Mouse (Mus musculus): ENCODE results near the gene Hist2h3b. TPM values are rescaled to one million over a fixed set of nuclear protein-coding genes. Genes with fewer than 3 reads are reported as not detected.

Gene Hist2h3b
- total RNA-seq (2012; rRNA removed) (1,287 and 1,421 TPM in 2 replicates), total RNA-seq (2014; rRNA removed) (18.3 and 39.4 TPM in 2 replicates), polyA plus RNA-seq (2012; ENCODE audit: insufficient read length, low read depth) (7.2 and 12.1 TPM in 2 replicates)

DNA sequence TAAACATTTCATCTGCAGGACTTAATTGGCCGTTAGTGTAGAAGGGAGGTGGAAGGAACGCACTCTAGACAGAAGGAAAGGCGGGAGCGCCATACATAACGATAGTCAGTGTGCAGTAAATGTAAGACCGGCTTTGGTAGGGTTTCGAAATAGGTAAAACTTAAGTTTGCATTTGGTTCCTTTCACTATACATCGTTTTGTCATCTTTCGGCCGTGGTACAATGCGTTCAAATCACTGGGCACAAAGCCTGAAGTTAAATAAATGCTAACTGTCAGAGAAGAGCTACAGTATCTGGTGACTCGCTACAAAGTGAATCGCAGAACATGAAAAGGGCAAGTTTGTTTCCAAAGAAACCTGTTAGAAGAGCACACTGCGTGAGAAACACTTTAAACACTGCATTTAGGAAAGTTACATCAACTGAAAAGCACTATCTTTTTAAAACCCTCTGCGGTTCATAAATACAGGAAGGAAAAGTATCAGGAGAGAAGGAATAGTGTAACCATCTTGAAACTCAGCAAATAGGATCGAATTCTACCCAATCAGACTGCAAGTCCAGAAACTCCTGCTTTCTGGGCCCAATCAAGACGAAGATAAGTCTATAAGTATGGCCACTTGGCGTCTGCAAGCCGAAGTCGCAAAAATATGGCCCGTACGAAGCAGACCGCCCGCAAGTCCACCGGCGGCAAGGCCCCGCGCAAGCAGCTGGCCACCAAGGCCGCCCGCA, at the start of gene Hist2h3b:
Hist2h3b (plus strand) TSS at position 604 of the 725 bp plus-strand sequence.
- no peaks in the 10 kb centered on the region for H3K27me3 ChIP-seq (replicated peaks)
- H3K79me2 ChIP-seq (replicated peaks; ENCODE audit: control insufficient read depth, extremely low read depth, insufficient read depth, poor library complexity, severe bottlenecking) = 0 out of 2 replicates have a peak, but pooled peaks cover 10% of the 10 kb centered on the region
- dilution Hi-C loops (cut with MboI; ENCODE audit: extremely low pct_ligation_motif_present, extremely low pct_unique_long_range_greater_than_20kb, low sequenced_read_pairs) (no loop called here), in situ Hi-C loops (cut with MboI; ENCODE audit: low pct_ligation_motif_present, low pct_unique_long_range_greater_than_20kb, low sequenced_read_pairs) (no loop called here)
- H3K4me2 ChIP-seq (ENCODE audit: insufficient read depth, low read depth, poor library complexity, severe bottlenecking) = peak within 1 kb of the TSS; percentile 83
- H3K27ac ChIP-seq (ENCODE audit: insufficient read depth, low read depth) = peak within 1 kb of the TSS; percentile 98
- H3K9ac ChIP-seq (ENCODE audit: insufficient read depth, low read depth) = peak within 1 kb of the TSS; percentile 98
- no peaks in the 10 kb centered on the region for H3K9me3 ChIP-seq (replicated peaks; ENCODE audit: low read length)
- H3K4me3 ChIP-seq (replicated peaks in 1 of 3; ENCODE audit: low read depth in 2 of 3, low read length in 2 of 3, poor library complexity in 1 of 3) = peak within 1 kb of the TSS; percentile 49 to 69 (median 65)
- H3K36me3 ChIP-seq (replicated peaks in 1 of 2; ENCODE audit: control insufficient read depth in 1 of 2, insufficient read depth in 1 of 2, low read length in 1 of 2) = no peaks in the 10 kb centered on the region
- peak; percentile 98 for TF ChIP-seq TBP (conservative IDR thresholded peaks at IDR 0.05; ENCODE audit: low read depth, low read length)
- TF ChIP-seq MEF2A (IDR thresholded peaks at IDR 0.05; ENCODE audit: borderline replicate concordance, low read depth, low read length) = no peak
- TF ChIP-seq NELFE (IDR thresholded peaks at IDR 0.05; ENCODE audit: low read depth, low read length) = peak; percentile 95
- no peak for TF ChIP-seq USF1 (IDR thresholded peaks at IDR 0.05; ENCODE audit: low read depth, low read length)
- peak; percentile 95 for TF ChIP-seq POLR2A (IDR thresholded peaks at IDR 0.05; ENCODE audit: low read depth, low read length)
- TF ChIP-seq MAX (IDR thresholded peaks at IDR 0.05; ENCODE audit: low read length) = 0 out of 2 replicates have a peak, but pooled peaks have one; percentile 19
- TF ChIP-seq CHD2 (IDR thresholded peaks at IDR 0.05; ENCODE audit: low read length) = peak; percentile 57; the same call in 1 of the 2 replicates
- no peak for TF ChIP-seq ZNF384 (IDR thresholded peaks at IDR 0.05; ENCODE audit: low read depth, low read length)
- no peak for TF ChIP-seq KAT2A (IDR thresholded peaks at IDR 0.05; ENCODE audit: insufficient replicate concordance, low read length)
- no peak; the same call in 1 of the 2 replicates for TF ChIP-seq HCFC1 (IDR thresholded peaks at IDR 0.05; ENCODE audit: low read depth, low read length)
- no peak for TF ChIP-seq ZC3H11A (IDR thresholded peaks at IDR 0.05; ENCODE audit: low read depth, low read length)
- TF ChIP-seq MAFK (IDR thresholded peaks at IDR 0.05; ENCODE audit: insufficient replicate concordance, low read length) = 0 out of 2 replicates have a peak, but pooled peaks have one; percentile 31
- TF ChIP-seq MYC (IDR thresholded peaks at IDR 0.05; ENCODE audit: low read depth, low read length) = 0 out of 2 replicates have a peak, but pooled peaks have one; percentile 44
- no peak for TF ChIP-seq RAD21 (IDR thresholded peaks at IDR 0.05; ENCODE audit: low read depth, low read length)
- 0 out of 2 replicates have a peak, but pooled peaks have one; percentile 10 for TF ChIP-seq NRF1 (IDR thresholded peaks at IDR 0.05; ENCODE audit: low read depth, low read length)
- TF ChIP-seq PAX5 (IDR thresholded peaks at IDR 0.05; ENCODE audit: low read length) = no peak
- peak; percentile 91 for TF ChIP-seq ZMIZ1 (IDR thresholded peaks at IDR 0.05; ENCODE audit: low read depth, low read length)
- TF ChIP-seq USF2 (conservative IDR thresholded peaks at IDR 0.05; ENCODE audit: low read depth, low read length) = no peak
- TF ChIP-seq ETS1 (conservative IDR thresholded peaks at IDR 0.05; ENCODE audit: low read depth, low read length) = no peak
- no peak for TF ChIP-seq BHLHE40 (IDR thresholded peaks at IDR 0.05; ENCODE audit: low read depth, low read length)
- TF ChIP-seq E2F4 (IDR thresholded peaks at IDR 0.05; ENCODE audit: insufficient replicate concordance, low read depth, low read length) = no peak
- TF ChIP-seq SMC3 (IDR thresholded peaks at IDR 0.05; ENCODE audit: low read depth, low read length) = no peak
- no peak for TF ChIP-seq CTCF (conservative IDR thresholded peaks at IDR 0.05 in 1 of 2, IDR thresholded peaks at IDR 0.05 in 1 of 2; ENCODE audit: low read depth in 2 of 2, low read length in 2 of 2)
- 0 out of 2 replicates have a peak, but pooled peaks have one; percentile 34 for TF ChIP-seq ELF1 (IDR thresholded peaks at IDR 0.05; ENCODE audit: low read depth, low read length)
- no peak for TF ChIP-seq JUN (IDR thresholded peaks at IDR 0.05; ENCODE audit: insufficient read depth, low read depth, low read length)
- TF ChIP-seq TCF12 (IDR thresholded peaks at IDR 0.05; ENCODE audit: low read depth, low read length) = peak; percentile 85
- peak; percentile 88; the same call in 1 of the 2 replicates for TF ChIP-seq CHD1 (IDR thresholded peaks at IDR 0.05; ENCODE audit: low read depth, low read length)
- peak; percentile 55; the same call in 1 of the 2 replicates for TF ChIP-seq MXI1 (IDR thresholded peaks at IDR 0.05; ENCODE audit: low read depth, low read length)
- TF ChIP-seq MAZ (IDR thresholded peaks at IDR 0.05; ENCODE audit: low read depth, low read length) = no peak
- no peak for TF ChIP-seq ZKSCAN1 (IDR thresholded peaks at IDR 0.05; ENCODE audit: borderline replicate concordance, low read depth, low read length)
- TF ChIP-seq GABPA (IDR thresholded peaks at IDR 0.05; ENCODE audit: insufficient replicate concordance, low read depth, low read length) = no peak
- TF ChIP-seq SIN3A (IDR thresholded peaks at IDR 0.05; ENCODE audit: low read length) = peak; percentile 78
- TF ChIP-seq RCOR1 (conservative IDR thresholded peaks at IDR 0.05; ENCODE audit: low read depth, low read length) = no peak
- TF ChIP-seq JUND (conservative IDR thresholded peaks at IDR 0.05; ENCODE audit: low read depth, low read length) = no peak
- peak; percentile 94 for TF ChIP-seq POLR2AphosphoS2 (IDR thresholded peaks at IDR 0.05; ENCODE audit: low read depth, low read length)
- no peak for TF ChIP-seq UBTF (IDR thresholded peaks at IDR 0.05; ENCODE audit: low read depth, low read length)
- TF ChIP-seq EP300 (IDR thresholded peaks at IDR 0.05; ENCODE audit: low read length) = no peak
- TF ChIP-seq IRF4 (IDR thresholded peaks at IDR 0.05; ENCODE audit: low read depth, low read length) = 0 out of 2 replicates have a peak, but pooled peaks have one; percentile 15
- DNase-seq (ENCODE audit: extremely low read depth) = peak; percentile 85
- H3K4me1 ChIP-seq (ENCODE audit: control insufficient read depth in 1 of 2, insufficient read depth in 2 of 2) = peaks cover 0 to 37% of the 10 kb centered on the region in 2 experiments; a peak in 3 of 4 replicates

Data from CH12.LX (cell line).